Mouse (Mus musculus) heart, adult 2 months (tissue): ENCODE data around the gene Ehd4. TPM values are rescaled to one million over a fixed set of nuclear protein-coding genes. Genes with fewer than 3 reads are reported as not detected.

Experiments used
- DNase-seq, 2 experiments: peaks; one replicate each; pipeline ENCODE4 v3.0.0; 2021
- H3K27ac ChIP-seq: fragments of 200-600 bp; 2 replicates; pipeline ENCODE4 v1.8.1; 2022
- H3K27me3 ChIP-seq: fragments of 200-500 bp; 2 replicates; pipeline ENCODE4 v1.6.1; 2012; ENCODE audit warnings: mild to moderate bottlenecking, low read length, inconsistent platforms, mixed read lengths; ENCODE audit not compliant: control insufficient read depth, insufficient read depth
- H3K36me3 ChIP-seq: fragments of 200-500 bp; 2 replicates; pipeline ENCODE4 v1.6.1; 2012; ENCODE audit warnings: low read length, inconsistent platforms; ENCODE audit not compliant: control insufficient read depth, insufficient read depth
- H3K4me1 ChIP-seq: fragments of 200-500 bp; 2 replicates; pipeline ENCODE4 v1.6.1; 2011; ENCODE audit warnings: low read length; ENCODE audit not compliant: control insufficient read depth, insufficient read depth
- H3K4me3 ChIP-seq: fragments of 200-600 bp; 2 replicates; pipeline ENCODE4 v1.8.1; 2022
- H3K79me2 ChIP-seq: fragments of 200-500 bp; replicated peaks from 2 replicates; pipeline ENCODE4 v1.6.1; 2012; ENCODE audit warnings: mild to moderate bottlenecking, inconsistent platforms, low read length, moderate library complexity, mixed read lengths; ENCODE audit not compliant: control insufficient read depth, insufficient read depth
- H3K9ac ChIP-seq: fragments of 200-500 bp; 2 replicates; pipeline ENCODE4 v1.6.1; 2012; ENCODE audit warnings: low read depth, mild to moderate bottlenecking, control low read depth, inconsistent platforms, low read length, mixed read lengths
- CTCF ChIP-seq: fragments of 200-600 bp; IDR thresholded peaks from 2 replicates; pipeline ENCODE4 v1.8.1; 2022; ENCODE audit warnings: antibody characterized with exemption, mild to moderate bottlenecking, moderate library complexity
- EP300 ChIP-seq: fragments of 200-500 bp; IDR thresholded peaks from 2 replicates; pipeline ENCODE4 v1.6.1; 2011; ENCODE audit warnings: low read depth, low read length, control low read depth; ENCODE audit not compliant: insufficient read depth
- POLR2A ChIP-seq: fragments of 200-500 bp; IDR thresholded peaks from 2 replicates; pipeline ENCODE4 v1.6.1; 2011; ENCODE audit warnings: mild to moderate bottlenecking, low read depth, low read length, control low read depth; ENCODE audit not compliant: insufficient read depth
- WGBS: fragments of 180-500 bp; shearing (Covaris S2); methylation state at CpG from one replicate; pipeline ENCODE4 v1.1.7; 2018; 5-methylcytosine and 5-hydroxymethylcytosine counted together
- intact Hi-C: fragments of 180-260 bp; cut with DNase I; formaldehyde crosslinking; loops from one replicate; pipeline ENCODE4 v1.15.1; 2025
- polyA plus RNA-seq: library from polyadenylated mRNA; depleted of rRNA; stranded (reverse); fragments of >200 nt; gene quantifications from 2 replicates; pipeline ENCODE4 v1.2.3, GENCODE M21; 2012; rRNA removed
- total RNA-seq, 2 experiments: library from RNA; stranded (reverse); gene quantifications; 2 replicates each; pipeline ENCODE4 v1.2.3; 2021

The Ehd4 gene
- total and polyA plus RNA-seq, 3 experiments, result 213 to 373 (median 330) TPM

GRCm38 (mm10) chr2:120048173-120048572, 106.2 kb downstream of the Ehd4 start:
- DNase-seq, result no peak
- Histone ChIP-seq H3K4me3 (no peak overlapping the region), H3K79me2 (no peaks in the 10 kb centered on the region), H3K9ac (no peak overlapping the region), H3K36me3 (no peaks in the 10 kb centered on the region), H3K27ac (no peak overlapping the region), H3K27me3 (no peaks in the 10 kb centered on the region), H3K4me1 (no peaks in the 10 kb centered on the region)
- 85% methylated on average over 9 of the region's 9 CpGs for WGBS
- intact Hi-C loops, result no loop called here
- TF ChIP-seq CTCF, result no peak
- no peak for TF ChIP-seq POLR2A
- TF ChIP-seq EP300, result no peak

- intact Hi-C loops, result no loop called here
- Histone ChIP-seq H3K27ac (no peak overlapping the region), H3K79me2 (no peaks in the 10 kb centered on the region), H3K4me1 (no peaks in the 10 kb centered on the region), H3K4me3 (no peak overlapping the region), H3K36me3 (no peaks in the 10 kb centered on the region), H3K9ac (no peak overlapping the region), H3K27me3 (no peaks in the 10 kb centered on the region)
- WGBS, result 65% methylated on average over 14 of the region's 14 CpGs
- DNase-seq, result no peak
- TF ChIP-seq EP300 (no peak), CTCF (no peak), POLR2A (no peak)
Observed at GRCm38 (mm10) chr2:120046486-120047310, 107.7 kb downstream of the Ehd4 start.

GRCm38 (mm10) chr2:120044676-120045075, 109.7 kb downstream of the Ehd4 start:
- Histone ChIP-seq H3K27ac (no peak overlapping the region), H3K4me1 (no peaks in the 10 kb centered on the region), H3K36me3 (no peaks in the 10 kb centered on the region), H3K79me2 (no peaks in the 10 kb centered on the region), H3K9ac (no peak overlapping the region), H3K4me3 (no peak overlapping the region), H3K27me3 (no peaks in the 10 kb centered on the region)
- 88% methylated on average over 3 of the region's 3 CpGs for whole genome bisulfite sequencing
- intact Hi-C loops, result no loop called here
- DNase-seq, result no peak
- TF ChIP-seq POLR2A (no peak), CTCF (no peak), EP300 (no peak)

- H3K9ac ChIP-seq, result no peak overlapping the region
- no peak overlapping the region for H3K4me3 ChIP-seq
- TF ChIP-seq EP300, result no peak
- TF ChIP-seq POLR2A, result no peak
- no peak for TF ChIP-seq CTCF
- no peaks in the 10 kb centered on the region for H3K4me1 ChIP-seq
- H3K79me2 ChIP-seq, result no peaks in the 10 kb centered on the region
- H3K27ac ChIP-seq, result no peak overlapping the region
- no peaks in the 10 kb centered on the region for H3K36me3 ChIP-seq
- no peak for DNase-seq
- intact Hi-C loops, result no loop called here
- 62% methylated on average over 4 of the region's 4 CpGs for WGBS
- no peaks in the 10 kb centered on the region for H3K27me3 ChIP-seq
Observed at GRCm38 (mm10) chr2:120044101-120044603, 110.3 kb downstream of the Ehd4 start.

GRCm38 (mm10) chr2:120040991-120041390, 113.4 kb downstream of the Ehd4 start:
- TF ChIP-seq CTCF (no peak), POLR2A (no peak), EP300 (no peak)
- H3K27ac ChIP-seq, result no peak overlapping the region
- WGBS, result 86% methylated on average over 5 of the region's 5 CpGs
- no peak overlapping the region for H3K4me3 ChIP-seq
- H3K4me1 ChIP-seq, result no peaks in the 10 kb centered on the region
- H3K36me3 ChIP-seq, result no peaks in the 10 kb centered on the region
- no peaks in the 10 kb centered on the region for H3K79me2 ChIP-seq
- no peak for DNase-seq
- intact Hi-C loops, result no loop called here
- no peak overlapping the region for H3K9ac ChIP-seq
- H3K27me3 ChIP-seq, result no peaks in the 10 kb centered on the region

Other genes with a start within 250 kb of the Ehd4 start
- 1 to 10 TPM; 7.7 to 8.0 TPM for gene Mapkbp1, start 181.9 kb downstream of the Ehd4 start, total RNA-seq
- 8.1 and 11.0 TPM in 2 replicates for gene Mapkbp1, start 181.9 kb downstream of the Ehd4 start, polyA plus RNA-seq
- 1 to 10 TPM; 6.3 to 7.4 TPM for gene Jmjd7, start 127.1 kb downstream of the Ehd4 start, total RNA-seq
- 6.4 and 14.6 TPM in 2 replicates for gene Jmjd7, start 127.1 kb downstream of the Ehd4 start, polyA plus RNA-seq
- gene Gm28042, start 127.1 kb downstream of the Ehd4 start, total RNA-seq, result under 1 TPM; 0.55 to 0.77 TPM
- 2.2 and 6.2 TPM in 2 replicates for gene Gm28042, start 127.1 kb downstream of the Ehd4 start, polyA plus RNA-seq
- 1 to 10 TPM; 1.6 to 1.9 TPM for gene Pla2g4b, start 121.2 kb downstream of the Ehd4 start, total RNA-seq
- 3.3 and 4.1 TPM in 2 replicates for gene Pla2g4b, start 121.2 kb downstream of the Ehd4 start, polyA plus RNA-seq
- gene Pla2g4e, start 90.7 kb upstream of the Ehd4 start, total RNA-seq, result 1 to 10 TPM; 3.5 to 4.0 TPM
- 5.9 and 8.4 TPM in 2 replicates for gene Pla2g4e, start 90.7 kb upstream of the Ehd4 start, polyA plus RNA-seq
- not detected for gene Pla2g4d, start 134.6 kb upstream of the Ehd4 start, total RNA-seq
- gene Pla2g4d, start 134.6 kb upstream of the Ehd4 start, polyA plus RNA-seq, result not detected in 2 replicates
- not detected for gene Pla2g4f, start 159.6 kb upstream of the Ehd4 start, total RNA-seq
- gene Pla2g4f, start 159.6 kb upstream of the Ehd4 start, polyA plus RNA-seq, result 0.08 TPM in 1 of 2 replicates, not detected in the other
- 10 to 100 TPM; 25.9 to 27.2 TPM for gene Vps39, start 198.5 kb upstream of the Ehd4 start, total RNA-seq
- gene Vps39, start 198.5 kb upstream of the Ehd4 start, polyA plus RNA-seq, result 14.9 and 44.8 TPM in 2 replicates
- gene Ganc, start 249.3 kb upstream of the Ehd4 start, total RNA-seq, result 10 to 100 TPM; 22.0 to 24.5 TPM
- 14.3 and 20.3 TPM in 2 replicates for gene Ganc, start 249.3 kb upstream of the Ehd4 start, polyA plus RNA-seq
- 10 to 100 TPM; 15.4 to 17.6 TPM for gene Tmem87a, start 249.5 kb upstream of the Ehd4 start, total RNA-seq
- gene Tmem87a, start 249.5 kb upstream of the Ehd4 start, polyA plus RNA-seq, result 7.6 and 12.2 TPM in 2 replicates